Mouse (Mus musculus) ovary, postnatal 36 days (tissue): ENCODE measurements around the gene Slc30a10.
A peak's percentile ranks its signal among the peaks of the same experiment; 100 is the strongest.

Source experiments
- DNase-seq: peaks from one replicate; pipeline ENCODE4 v3.0.0; 2022; ENCODE audit warnings: low spot score, mixed read lengths

Gene Slc30a10

DNA sequence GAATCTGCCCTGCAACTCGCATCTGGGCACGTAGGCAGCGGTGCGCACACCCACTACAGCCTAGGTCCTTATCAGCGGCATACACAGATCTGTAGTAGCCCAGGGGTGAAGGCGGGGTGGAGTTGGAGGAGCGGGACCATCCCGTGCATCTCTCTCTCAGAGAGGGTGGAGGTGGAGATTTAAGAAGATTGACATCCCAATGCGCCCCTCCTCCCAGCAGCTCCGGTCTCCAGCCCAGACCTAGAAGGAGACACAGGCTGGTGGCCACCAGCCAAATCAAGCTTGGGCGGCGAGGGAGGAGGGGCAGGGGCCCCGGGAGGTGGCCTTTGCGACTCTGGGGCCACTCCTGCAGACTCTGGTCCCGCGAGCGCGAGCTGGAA is at the start of gene Slc30a10:
Slc30a10 (plus strand) TSS at position 274 of the 380 bp plus-strand sequence.
- peak; percentile 8 for DNase-seq

DNA sequence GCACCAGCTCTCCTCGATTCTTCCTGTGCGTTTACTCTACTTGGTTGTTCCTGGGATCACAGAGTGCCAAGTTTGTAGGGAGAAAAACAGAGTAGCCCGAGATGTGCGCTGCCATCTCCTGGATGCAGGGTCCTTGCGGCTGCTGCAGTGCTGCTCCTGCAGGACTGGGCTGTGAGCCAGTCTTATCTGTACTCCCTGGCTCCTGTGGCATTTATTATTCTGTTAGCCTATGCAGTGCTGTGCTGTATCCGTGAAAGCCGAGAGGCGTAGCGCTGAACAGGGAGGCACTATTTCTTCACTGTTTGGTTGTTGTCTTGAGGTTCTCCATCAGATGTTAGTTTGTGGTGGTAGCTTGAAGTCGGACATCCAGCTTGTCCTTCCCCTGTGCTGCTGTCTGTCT is 48.7 kb upstream of the Slc30a10 start:
- DNase-seq: no peak

DNA sequence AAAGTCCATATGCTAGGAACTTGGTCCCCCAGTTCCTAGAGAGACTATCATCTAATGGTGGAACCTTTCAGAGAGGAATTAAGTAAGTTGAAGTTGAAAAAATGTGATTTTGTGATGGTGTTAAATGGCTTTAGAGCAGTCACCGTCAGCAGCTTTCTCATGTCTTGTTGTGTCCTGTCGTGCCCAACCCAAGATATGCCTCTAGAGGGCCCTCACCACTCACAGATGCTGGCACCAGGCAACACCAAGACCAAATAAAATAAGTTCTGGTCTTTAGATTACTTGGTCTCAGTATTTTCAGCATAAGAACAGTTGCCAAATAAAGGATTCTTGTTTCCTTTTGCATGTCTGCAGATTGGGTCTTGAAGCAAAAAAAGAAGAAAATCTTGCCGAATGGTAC is 44.8 kb upstream of the Slc30a10 start:
- DNase-seq: no peak

DNA sequence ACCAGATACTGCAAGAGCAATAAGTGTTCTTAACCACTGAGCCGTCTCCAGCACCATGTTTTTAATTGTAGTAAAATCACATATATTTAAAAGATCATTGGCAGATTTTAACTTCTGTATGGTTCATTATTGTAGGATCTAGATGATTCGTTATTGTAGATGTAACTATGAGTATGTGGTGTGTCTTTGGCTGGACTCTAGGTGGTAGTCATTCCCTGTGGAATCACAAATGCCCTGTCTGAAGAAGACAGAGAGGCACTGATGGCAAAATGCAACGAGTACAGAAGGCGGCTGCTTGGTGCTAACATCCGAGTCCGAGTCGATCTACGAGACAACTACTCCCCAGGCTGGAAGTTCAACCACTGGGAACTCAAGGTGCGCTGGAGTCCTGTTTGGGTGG is 36.6 kb upstream of the Slc30a10 start:
- no peak for DNase-seq

DNA sequence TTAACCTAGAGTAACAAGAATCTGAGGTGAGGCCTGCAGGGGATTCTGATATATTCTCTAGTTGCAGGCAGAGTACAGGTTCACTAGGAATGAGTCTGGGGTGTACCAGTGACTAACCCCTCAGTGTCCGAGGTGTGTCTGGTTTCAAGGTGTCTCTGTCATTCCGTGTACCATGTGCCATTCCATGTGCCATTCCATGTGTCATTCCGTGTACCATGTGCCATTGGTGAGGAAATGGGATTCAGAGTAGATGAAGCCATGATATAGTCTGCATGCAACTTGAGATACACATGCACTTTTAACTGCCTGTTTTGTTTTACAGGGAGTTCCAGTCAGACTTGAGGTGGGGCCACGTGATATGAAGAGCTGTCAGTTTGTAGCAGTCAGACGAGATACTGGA is 34.8 kb upstream of the Slc30a10 start:
- no peak for DNase-seq

DNA sequence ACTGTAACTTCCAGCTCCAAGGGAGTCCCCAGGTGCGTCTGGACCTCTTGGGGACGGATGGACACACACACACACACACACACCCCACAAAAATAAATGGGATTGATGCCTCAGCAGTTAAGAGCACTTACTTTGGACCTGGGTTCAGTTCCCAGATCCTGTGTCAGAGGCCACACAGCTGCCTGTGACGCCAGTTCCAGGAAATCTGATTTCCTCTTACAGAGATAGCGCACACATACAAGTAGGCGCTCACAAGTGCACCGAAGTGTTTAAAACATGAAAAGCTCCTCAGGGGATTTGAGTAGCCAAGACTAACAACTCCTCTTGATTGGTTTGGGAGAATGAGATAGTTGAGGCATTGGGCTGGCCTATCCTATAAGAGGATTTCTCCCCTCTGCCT is 33.9 kb upstream of the Slc30a10 start:
- no peak for DNase-seq

DNA sequence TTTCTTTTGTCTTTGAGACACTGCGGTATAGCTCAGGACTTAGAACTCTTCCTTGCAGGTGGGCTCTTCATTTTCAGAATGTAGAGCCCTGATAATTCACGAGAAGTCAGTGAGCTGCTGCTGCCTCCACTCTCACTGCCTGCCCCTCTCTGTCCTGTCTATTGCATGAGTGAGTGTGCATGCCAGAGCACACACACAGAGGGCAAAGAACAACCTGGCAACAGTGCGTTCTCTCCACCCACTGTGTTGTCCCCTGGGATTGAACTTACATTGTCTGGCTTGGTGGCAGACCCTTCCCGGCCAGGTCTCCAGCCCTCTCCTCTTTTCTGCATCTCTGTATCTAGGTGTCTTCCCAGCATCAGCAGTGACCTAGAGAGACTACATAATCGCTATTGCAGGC is 28.1 kb upstream of the Slc30a10 start:
- no peak for DNase-seq

DNA sequence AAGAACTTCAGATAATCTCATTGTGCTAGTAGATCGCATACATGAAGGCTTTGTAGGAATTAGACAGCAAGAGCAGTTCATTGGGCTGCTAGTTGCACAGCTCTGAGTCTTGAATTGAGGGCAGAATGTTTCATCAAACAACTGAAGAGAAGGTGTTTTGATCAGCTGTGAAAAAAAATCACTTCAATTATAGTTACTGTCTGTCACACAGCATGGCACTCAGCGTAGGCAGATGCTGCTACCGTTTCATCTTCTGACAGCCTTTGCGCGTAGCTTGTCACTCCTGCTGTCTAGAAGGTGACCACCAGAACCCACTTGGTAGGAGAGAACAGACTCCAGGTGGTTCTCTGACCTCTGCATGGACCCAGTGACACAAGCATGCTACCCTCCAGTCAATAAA is 24.2 kb upstream of the Slc30a10 start:
- DNase-seq: no peak

DNA sequence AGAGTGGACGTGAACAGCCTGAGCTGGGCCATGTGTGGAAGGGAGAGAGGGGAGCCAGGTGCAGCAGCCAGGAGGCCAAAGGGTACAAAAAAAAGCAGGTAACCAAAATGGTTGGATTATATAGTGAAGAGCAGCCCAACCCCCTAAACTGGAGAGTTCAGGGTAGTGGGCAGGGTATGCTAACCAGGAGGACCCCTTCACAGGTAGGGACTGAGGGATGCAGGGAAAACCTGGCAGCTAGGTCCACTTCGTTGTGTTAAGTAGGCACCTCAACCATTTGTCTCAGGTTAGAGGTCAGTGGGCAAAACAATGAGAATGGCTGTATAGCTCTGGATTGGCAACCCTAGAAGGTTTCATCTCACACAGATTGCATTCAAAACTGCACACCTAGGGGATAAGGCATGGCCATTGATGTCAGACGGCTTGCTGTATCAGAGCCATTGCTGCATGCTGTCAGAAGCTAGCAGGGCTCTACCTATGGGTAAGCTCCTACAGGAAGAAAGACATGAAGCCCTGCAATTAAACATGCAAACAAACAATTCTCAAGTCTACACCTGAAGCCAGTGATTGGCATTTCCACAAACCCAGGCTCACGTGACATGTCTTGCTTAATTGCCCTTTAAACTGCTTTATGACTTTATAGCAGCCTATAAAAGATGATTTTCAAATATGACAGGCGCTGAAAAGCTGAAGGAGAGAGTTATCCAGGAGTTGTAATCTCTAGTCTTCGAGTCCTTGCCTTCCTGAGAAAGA is 23.2 kb upstream of the Slc30a10 start:
- DNase-seq: no peak

DNA sequence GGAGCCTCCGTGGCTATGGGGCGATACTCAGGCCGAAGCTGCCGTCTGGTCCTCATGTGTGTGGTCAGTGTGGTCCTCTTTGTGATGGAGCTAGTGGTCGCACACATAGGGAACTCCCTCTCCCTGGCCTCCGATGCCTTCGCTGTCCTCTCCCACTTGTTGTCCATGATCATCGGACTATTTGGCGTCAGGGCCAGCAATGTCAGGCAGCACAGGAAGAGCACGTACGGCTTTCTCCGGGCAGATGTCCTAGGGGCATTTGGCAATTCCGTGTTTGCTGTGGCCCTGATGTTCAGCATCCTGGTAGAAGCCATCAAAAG is 22.7 kb upstream of the Slc30a10 start:
- DNase-seq: no peak

DNA sequence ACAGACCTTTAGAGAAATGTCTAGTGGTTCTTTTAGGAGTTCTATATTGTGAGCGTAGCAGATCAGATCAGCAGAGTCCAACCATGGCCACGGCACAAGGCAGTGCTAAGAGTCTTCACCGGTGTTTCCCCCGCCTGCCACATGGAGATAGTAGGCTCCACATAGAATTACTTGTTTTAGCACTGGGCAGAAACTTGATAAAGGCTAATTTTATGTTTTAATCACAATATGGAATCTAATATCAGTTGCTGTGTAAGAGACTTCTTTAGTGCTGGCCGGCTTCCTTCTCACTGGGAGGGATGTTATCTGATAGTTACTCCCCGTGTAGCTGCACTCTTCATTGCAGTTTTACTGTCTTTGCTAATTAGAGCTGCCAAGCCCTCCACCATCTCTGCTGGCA is 21.5 kb upstream of the Slc30a10 start:
- no peak for DNase-seq

DNA sequence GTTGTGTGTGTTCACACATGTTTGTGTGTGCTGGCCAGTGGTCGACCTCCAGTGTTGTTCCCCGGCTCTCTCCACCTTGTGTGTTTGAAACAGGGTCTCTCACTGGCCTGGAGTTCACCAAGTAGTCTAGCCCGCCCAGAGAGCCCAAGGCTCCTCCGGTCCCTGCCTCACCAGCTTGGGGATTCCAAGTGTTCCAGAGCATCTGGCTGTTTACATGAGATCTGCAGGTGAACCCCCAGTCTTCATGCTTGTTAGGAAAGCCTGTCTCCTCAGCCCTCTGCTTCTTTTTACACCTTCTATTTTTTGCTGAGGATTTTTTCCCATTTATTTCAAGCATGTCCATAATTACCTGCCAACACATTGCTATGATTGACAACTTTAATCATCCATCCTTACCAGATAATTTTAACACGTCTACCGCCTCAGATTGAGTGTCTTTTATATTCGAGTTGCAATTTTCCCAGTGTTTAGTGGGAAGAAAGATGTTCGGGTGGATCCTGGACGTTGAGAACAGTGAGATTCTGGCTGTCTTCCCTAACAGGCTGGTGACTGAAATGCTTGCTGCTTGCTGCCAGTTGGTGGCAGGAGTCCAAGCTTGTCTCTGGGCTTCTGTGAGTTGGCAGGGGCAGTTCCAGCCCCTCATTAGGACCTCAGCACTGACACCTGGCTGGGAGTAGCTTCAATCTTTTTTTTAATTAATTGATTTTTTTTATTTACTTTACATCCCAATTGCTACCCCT is 15.6 kb upstream of the Slc30a10 start:
- no peak for DNase-seq

DNA sequence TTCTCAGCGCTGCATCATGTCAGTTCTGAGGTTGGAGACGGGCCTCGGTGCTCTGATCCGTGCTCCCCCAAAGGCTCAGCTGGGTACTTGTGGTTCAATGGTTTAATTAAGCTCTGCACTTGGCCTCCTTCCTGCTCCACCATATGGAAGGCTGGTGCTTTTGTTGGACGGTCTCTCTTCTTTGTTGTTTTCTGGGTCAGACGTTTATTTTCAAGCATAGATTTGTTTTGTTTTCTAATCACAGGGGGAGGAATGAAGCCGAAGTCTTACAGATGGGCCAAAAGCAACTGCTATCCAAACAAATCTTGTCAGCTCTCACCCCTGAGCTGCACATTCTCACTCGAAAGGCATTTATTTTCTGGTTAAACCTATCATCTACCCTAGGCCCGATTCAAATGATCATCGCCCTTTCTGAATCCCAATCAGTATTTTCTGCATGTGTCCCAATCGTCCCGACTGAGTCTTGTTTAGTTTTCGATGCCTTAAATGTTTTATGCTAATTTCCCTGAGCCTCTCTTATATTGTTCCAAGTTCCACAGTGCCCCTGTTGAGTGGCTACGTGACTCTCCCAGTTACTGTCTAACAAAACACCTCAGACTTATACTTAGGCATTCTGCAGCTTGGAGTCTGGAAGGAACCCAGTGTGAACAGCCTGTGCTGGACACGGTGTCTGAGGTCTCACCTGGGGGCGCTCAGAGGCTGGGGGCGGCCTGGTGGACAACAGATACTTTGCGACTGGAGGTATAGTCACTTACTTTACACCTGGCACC is 12.8 kb upstream of the Slc30a10 start:
- DNase-seq: no peak

DNA sequence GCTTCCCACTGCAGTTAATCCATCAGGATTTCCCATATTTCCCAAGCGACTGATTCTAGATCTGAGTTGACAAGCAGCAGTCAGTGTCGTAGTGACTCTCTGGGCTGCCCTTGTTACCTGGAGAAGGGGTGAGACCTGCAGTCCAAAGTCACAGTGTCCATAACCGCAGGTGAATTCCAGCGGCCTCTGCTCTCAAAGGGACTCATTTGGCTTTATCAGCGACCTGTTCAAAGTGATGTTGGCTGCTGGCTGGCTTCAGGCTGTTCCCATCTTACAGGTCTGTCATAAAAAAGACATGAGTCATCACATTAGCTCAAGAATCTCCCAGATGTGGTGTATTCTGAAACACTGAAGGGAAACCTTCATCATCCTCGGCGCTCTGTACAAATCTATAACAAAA is 5.7 kb upstream of the Slc30a10 start:
- no peak for DNase-seq

DNA sequence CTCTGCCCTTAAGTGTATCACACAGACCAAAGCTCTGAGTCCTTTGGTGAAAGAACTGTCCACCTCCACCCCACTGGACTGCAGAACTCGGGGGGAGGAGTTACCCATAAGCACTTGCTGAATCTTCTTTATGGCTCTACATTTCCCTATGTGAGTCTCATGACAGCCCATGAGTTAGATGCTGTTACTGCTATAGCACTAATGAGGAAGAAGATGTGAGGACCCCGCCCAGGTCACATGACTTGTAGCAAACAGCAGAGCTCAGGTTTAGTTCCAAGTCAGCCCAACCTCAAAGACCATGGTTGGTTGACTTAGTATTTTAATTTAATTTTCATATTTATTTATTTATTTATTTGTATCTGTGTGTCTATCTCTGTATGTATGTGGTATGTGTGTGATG is 4.9 kb upstream of the Slc30a10 start:
- DNase-seq: no peak

DNA sequence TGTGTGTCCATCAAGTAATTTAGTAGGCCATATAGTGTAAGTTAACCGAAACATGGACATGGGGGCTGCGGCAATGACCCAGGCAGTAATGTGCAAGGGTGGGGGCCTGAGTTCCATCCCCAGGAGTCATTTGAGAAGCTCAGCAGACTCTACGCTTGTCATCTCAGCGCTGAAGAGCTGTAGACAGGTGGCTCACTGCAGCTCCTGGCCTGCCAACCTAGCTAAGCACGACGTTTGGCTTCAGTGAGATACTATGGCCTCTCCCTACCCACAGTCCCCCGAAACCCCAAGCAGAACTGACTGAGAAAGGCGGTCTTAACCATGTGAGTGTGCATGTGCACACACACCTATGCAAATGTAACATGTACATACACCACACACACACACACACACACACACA is 3.6 kb upstream of the Slc30a10 start:
- DNase-seq: no peak

DNA sequence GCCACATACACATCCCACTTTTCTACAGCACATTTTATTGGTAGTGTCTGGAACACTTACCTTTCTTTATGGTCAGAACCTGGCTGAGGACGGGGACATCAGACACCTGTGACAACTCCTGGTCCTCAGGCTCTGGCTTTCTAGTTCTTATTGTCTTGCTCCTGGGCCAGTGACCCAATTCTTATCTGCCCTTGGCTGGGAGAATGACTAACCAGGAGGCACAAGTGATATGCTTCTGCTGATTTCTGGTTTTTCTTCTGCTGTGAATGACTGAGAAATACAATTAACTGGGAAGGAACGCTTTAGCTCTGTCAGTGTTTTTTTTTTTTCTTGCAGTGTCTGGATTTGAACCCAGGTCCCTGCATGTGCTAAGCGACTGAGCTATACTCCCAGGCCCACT is 3.2 kb upstream of the Slc30a10 start:
- DNase-seq: no peak

DNA sequence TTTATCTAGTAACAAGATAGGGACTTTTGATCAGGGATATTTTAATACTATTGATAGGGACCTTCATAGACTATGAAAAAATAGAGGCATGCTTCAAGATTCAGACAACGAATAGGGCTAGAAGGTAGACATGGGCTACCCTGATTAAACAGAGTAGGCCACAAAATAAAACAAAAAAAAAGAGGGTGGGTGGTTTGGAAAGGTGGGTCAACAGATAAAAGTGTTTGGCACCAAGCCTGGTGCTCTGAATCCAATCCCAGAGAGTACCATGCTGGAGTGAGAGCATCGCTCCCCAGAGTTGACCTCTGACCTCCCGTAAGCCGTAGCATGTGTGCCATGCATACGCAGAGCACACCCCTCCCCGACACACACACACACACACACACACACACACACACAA is 2.2 kb upstream of the Slc30a10 start:
- DNase-seq: no peak

DNA sequence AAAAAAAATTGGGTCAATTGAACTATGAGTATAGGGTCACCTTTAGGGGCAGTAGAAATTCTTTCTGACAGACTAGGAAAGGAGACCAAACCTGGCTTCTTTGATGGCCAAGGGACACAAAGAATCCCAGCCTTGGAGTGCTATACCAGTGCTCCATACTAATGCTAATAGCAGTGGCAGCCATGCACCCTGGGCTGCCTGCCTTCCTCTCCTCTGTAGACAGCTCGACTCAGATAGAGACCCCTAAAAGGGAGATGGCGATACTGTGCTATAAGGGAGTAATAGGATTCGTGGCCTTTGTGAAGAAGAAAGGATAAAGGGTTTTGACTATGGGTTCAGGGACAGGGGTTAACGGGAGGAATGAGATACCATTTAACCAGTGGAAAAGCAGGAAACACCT is 504 bp upstream of the Slc30a10 start:
- DNase-seq: no peak

DNA sequence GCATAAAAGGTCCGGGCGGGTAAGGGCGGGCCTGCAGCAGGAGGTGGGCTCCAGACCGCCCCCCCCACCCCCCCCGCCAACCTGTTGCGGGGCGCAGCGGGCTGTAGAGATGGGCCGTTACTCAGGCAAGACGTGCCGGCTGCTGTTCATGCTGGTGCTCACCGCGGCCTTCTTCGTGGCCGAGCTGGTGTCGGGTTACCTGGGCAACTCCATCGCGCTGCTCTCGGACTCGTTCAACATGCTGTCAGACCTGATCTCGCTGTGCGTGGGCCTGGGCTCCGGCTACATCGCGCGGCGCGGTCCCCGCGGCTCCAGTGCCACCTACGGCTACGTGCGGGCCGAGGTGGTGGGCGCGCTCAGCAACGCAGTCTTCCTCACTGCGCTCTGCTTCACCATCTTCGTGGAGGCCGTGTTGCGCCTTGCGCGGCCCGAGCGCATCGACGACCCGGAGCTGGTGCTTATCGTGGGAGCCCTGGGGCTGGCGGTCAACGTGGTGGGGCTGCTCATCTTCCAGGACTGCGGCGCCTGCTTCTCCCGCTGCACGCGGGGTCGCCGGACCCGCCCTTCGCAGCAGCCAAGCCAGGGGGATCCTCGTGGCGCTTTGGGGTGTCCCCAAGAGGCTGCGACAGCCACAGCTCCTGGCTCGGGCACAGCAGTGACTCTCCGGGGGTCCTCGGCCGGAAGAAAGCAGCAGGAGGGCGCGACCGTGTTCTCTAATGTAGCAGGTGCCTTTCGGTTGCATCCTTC is 480 bp downstream of the Slc30a10 start:
- DNase-seq: peak; percentile 15

DNA sequence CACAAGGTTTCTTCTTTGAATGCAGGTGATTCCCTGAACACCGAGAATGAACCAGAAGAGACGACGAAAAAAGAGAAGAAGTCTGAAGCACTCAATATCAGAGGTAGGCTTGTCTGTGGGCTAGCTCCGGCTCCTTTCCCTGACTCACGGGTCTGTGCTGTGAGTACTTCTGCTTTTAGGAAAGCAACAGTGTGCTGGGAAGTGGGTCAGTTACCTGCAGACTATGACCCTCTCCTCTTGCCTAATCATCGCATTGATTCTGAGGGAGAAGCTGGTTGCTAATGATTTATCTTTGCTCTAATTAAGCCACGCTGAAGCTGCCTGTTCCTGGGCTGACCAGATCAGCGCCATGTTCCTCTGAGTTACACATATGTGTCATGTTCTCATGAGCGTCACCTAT is 1.7 kb downstream of the Slc30a10 start:
- DNase-seq: no peak

DNA sequence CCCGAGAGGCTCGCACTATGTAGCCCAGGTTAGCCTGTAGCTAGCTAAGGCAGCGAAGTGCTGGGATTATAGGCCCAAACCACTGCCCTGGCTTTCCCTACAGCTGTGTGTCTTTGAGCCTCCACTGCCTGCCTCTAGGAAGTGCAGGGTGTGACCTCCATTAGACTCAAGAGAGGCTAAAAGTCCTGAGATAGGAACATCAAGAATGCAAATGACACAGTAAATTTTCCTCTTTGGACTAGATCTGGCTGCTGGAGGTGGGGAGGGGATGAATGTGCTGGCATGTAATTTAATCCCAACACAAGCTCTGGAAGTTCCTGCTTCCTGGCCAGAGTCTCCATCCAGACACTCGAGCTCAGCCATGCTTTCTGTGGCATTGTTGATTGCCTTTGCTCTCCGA is 5.4 kb downstream of the Slc30a10 start:
- no peak for DNase-seq

DNA sequence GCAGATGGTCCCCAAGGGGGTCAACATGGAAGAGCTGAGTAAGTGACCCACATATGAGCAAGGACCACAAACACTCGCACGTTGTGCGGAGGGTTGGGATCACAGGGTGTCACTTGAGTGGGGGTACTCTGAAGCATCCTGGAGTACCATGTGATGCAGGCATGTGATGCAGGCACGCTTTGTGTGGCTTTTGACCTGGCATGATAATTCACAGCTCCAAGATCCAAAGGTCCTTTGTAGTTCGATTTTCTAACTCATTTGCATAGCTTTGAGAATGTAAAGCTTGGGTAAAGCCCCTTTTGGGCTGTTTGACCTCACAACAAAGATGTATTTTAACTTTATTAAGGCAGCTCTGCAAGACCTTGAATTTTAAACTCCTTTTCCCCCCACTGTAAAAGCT is 8.2 kb downstream of the Slc30a10 start:
- DNase-seq: no peak
